Mouse (Mus musculus) erythroblast, embryonic 14.5 days (primary cell): ENCODE data around the gene Gcc2. TPM values are rescaled to one million over a fixed set of nuclear protein-coding genes. Genes with fewer than 3 reads are reported as not detected.

ENCODE experiments used
- H3K27me3 ChIP-seq: 2 replicates; pipeline ENCODE4 v1.6.1; 2012; ENCODE audit warnings: inconsistent platforms; ENCODE audit not compliant: control insufficient read depth
- H3K36me3 ChIP-seq: 2 replicates; pipeline ENCODE4 v1.6.1; 2012; ENCODE audit warnings: mild to moderate bottlenecking, inconsistent platforms; ENCODE audit not compliant: control insufficient read depth
- H3K4me1 ChIP-seq: 2 replicates; pipeline ENCODE4 v1.6.1; 2012; ENCODE audit warnings: inconsistent platforms; ENCODE audit not compliant: control insufficient read depth
- H3K4me3 ChIP-seq: replicated peaks from 2 replicates; pipeline ENCODE3; 2012; ENCODE audit warnings: moderate library complexity, mild to moderate bottlenecking, inconsistent platforms
- H3K9me3 ChIP-seq: 2 replicates; pipeline ENCODE4 v1.6.1; 2012; ENCODE audit warnings: low read length, inconsistent platforms, mixed read lengths; ENCODE audit not compliant: control insufficient read depth
- GATA1 ChIP-seq: IDR thresholded peaks from 2 replicates; pipeline ENCODE4 v1.6.1; 2012; ENCODE audit warnings: low read length, inconsistent platforms, mixed read lengths
- TAL1 ChIP-seq: IDR thresholded peaks from 3 replicates; pipeline ENCODE4 v1.6.1; 2012; ENCODE audit warnings: low read length, inconsistent platforms, mixed read lengths
- polyA plus RNA-seq: library from polyadenylated mRNA; stranded (reverse); fragments of >175 nt; gene quantifications from 2 replicates; pipeline ENCODE4 v1.2.3, GENCODE M21; 2012

The Gcc2 gene
- polyA plus RNA-seq = 0.08 and 0.17 TPM in 2 replicates

GRCm38 (mm10) chr10:58255213-58255892, at the start of gene Gcc2:
Gene Gcc2 (plus strand): TSS chr10:58255497.
- Histone ChIP-seq H3K27me3 (no peaks in the 10 kb centered on the region), H3K9me3 (no peaks in the 10 kb centered on the region), H3K36me3 (peaks cover 10% of the 10 kb centered on the region), H3K4me1 (peaks cover 15% of the 10 kb centered on the region), H3K4me3 (peak within 1 kb of the TSS; percentile 85)
- TF ChIP-seq TAL1 (no peak), GATA1 (no peak)

- no peak overlapping the region for H3K4me3 ChIP-seq
- H3K27me3 ChIP-seq = no peaks in the 10 kb centered on the region
- H3K9me3 ChIP-seq = peaks cover 6% of the 10 kb centered on the region
- no peaks in the 10 kb centered on the region for H3K4me1 ChIP-seq
- TF ChIP-seq TAL1 = no peak
- TF ChIP-seq GATA1 = no peak
- no peaks in the 10 kb centered on the region for H3K36me3 ChIP-seq
These were observed 49.3 kb upstream of the Gcc2 start for GRCm38 (mm10) chr10:58205986-58206385.

- TF ChIP-seq GATA1 (no peak; the same call in 1 of the 2 replicates), TAL1 (no peak)
- H3K4me3 ChIP-seq = no peak overlapping the region
- no peaks in the 10 kb centered on the region for H3K27me3 ChIP-seq
- no peaks in the 10 kb centered on the region for H3K4me1 ChIP-seq
- peaks cover 6% of the 10 kb centered on the region for H3K9me3 ChIP-seq
- no peaks in the 10 kb centered on the region for H3K36me3 ChIP-seq
These were observed 48.5 kb upstream of the Gcc2 start for GRCm38 (mm10) chr10:58206639-58207404.

GRCm38 (mm10) chr10:58209710-58210467, 45.4 kb upstream of the Gcc2 start:
- Histone ChIP-seq H3K4me1 (no peaks in the 10 kb centered on the region), H3K36me3 (no peaks in the 10 kb centered on the region), H3K27me3 (no peaks in the 10 kb centered on the region), H3K9me3 (peaks cover 6% of the 10 kb centered on the region), H3K4me3 (no peak overlapping the region)
- no peak for TF ChIP-seq TAL1
- no peak for TF ChIP-seq GATA1

- Histone ChIP-seq H3K4me3 (no peak overlapping the region), H3K9me3 (peaks cover 6% of the 10 kb centered on the region), H3K27me3 (no peaks in the 10 kb centered on the region), H3K4me1 (no peaks in the 10 kb centered on the region), H3K36me3 (no peaks in the 10 kb centered on the region)
- no peak for TF ChIP-seq TAL1
- TF ChIP-seq GATA1 = no peak
These were observed 44.8 kb upstream of the Gcc2 start for GRCm38 (mm10) chr10:58210514-58210913.

GRCm38 (mm10) chr10:58211213-58211612, 44.1 kb upstream of the Gcc2 start:
- Histone ChIP-seq H3K9me3 (peaks cover 4% of the 10 kb centered on the region), H3K36me3 (no peaks in the 10 kb centered on the region), H3K4me3 (no peak overlapping the region), H3K4me1 (no peaks in the 10 kb centered on the region), H3K27me3 (no peaks in the 10 kb centered on the region)
- TF ChIP-seq GATA1 = no peak
- TF ChIP-seq TAL1 = no peak

- TF ChIP-seq TAL1 (no peak), GATA1 (no peak)
- Histone ChIP-seq H3K36me3 (no peaks in the 10 kb centered on the region), H3K4me3 (no peak overlapping the region), H3K9me3 (peaks cover 3% of the 10 kb centered on the region; the same call in 1 of the 2 replicates), H3K27me3 (no peaks in the 10 kb centered on the region), H3K4me1 (no peaks in the 10 kb centered on the region)
These were observed 43.1 kb upstream of the Gcc2 start for GRCm38 (mm10) chr10:58212230-58212629.

GRCm38 (mm10) chr10:58214497-58214896, 40.8 kb upstream of the Gcc2 start:
- TF ChIP-seq GATA1 = no peak
- TF ChIP-seq TAL1 = no peak
- Histone ChIP-seq H3K9me3 (peaks cover 4% of the 10 kb centered on the region; the same call in 1 of the 2 replicates), H3K4me3 (no peak overlapping the region), H3K27me3 (no peaks in the 10 kb centered on the region), H3K4me1 (no peaks in the 10 kb centered on the region), H3K36me3 (no peaks in the 10 kb centered on the region)

- Histone ChIP-seq H3K27me3 (no peaks in the 10 kb centered on the region), H3K9me3 (peaks cover 4% of the 10 kb centered on the region; the same call in 1 of the 2 replicates), H3K4me3 (no peak overlapping the region), H3K4me1 (no peaks in the 10 kb centered on the region), H3K36me3 (no peaks in the 10 kb centered on the region)
- TF ChIP-seq GATA1 = no peak
These were observed 40.4 kb upstream of the Gcc2 start for GRCm38 (mm10) chr10:58214934-58215333.
